27 mouse cellular contexts compared by ENCODE assay signal in genomic region chr9:67823131-67823530, GRCm38 (mm10). TPM values are rescaled to one million over a fixed set of nuclear protein-coding genes. Genes with fewer than 3 reads are reported as not detected.
A peak's percentile ranks its signal among the peaks of the same experiment; 100 is the strongest.
DNase-seq lines count a peak whose midpoint lies in the region; ATAC-seq and TF ChIP-seq lines count a peak whose summit lies in the region.
"Had no signal": no experiment of that assay in that cellular context is flagged by ENCODE, and none has a peak within 500 bp of the region (broad histone marks: within the 10 kb centered on the region; RNA-seq: fewer than 3 reads in every experiment).

No protein-coding gene starts in this region.

- no peak overlapping the region for H3K27ac ChIP-seq in heart, embryonic 12.5 days (ENCODE audit: poor library complexity, severe bottlenecking)
- H3K27ac ChIP-seq in lung, postnatal 0 days (ENCODE audit: low read length): no peak overlapping the region
- H3K27ac ChIP-seq in midbrain, embryonic 13.5 days: no peak overlapping the region
- H3K27ac ChIP-seq in midbrain, embryonic 15.5 days: no peak overlapping the region
- H3K27ac ChIP-seq: embryonic facial prominence, embryonic 15.5 days; forebrain, embryonic 15.5 days; hindbrain, embryonic 15.5 days; intestine, embryonic 15.5 days; left cerebral cortex, adult 2 months; liver, embryonic 15.5 days; neural tube, embryonic 12.5 days had no signal

- peaks cover 16% of the 10 kb centered on the region for H3K4me1 ChIP-seq in heart, embryonic 12.5 days (replicated peaks)
- H3K4me1 ChIP-seq in lung, postnatal 0 days (ENCODE audit: insufficient read depth, low read depth, low read length): no peaks in the 10 kb centered on the region
- no peaks in the 10 kb centered on the region for H3K4me1 ChIP-seq in midbrain, embryonic 13.5 days (replicated peaks)
- H3K4me1 ChIP-seq in midbrain, embryonic 15.5 days: no peaks in the 10 kb centered on the region
- H3K4me1 ChIP-seq: forebrain, embryonic 15.5 days; hindbrain, embryonic 15.5 days; intestine, embryonic 15.5 days; liver, embryonic 15.5 days; neural tube, embryonic 12.5 days had no signal

- H3K36me3 ChIP-seq in heart, embryonic 12.5 days: no peaks in the 10 kb centered on the region
- no peaks in the 10 kb centered on the region for H3K36me3 ChIP-seq in lung, postnatal 0 days (ENCODE audit: insufficient read depth, low read length)
- no peaks in the 10 kb centered on the region for H3K36me3 ChIP-seq in midbrain, embryonic 13.5 days
- H3K36me3 ChIP-seq in midbrain, embryonic 15.5 days (replicated peaks): no peaks in the 10 kb centered on the region
- H3K36me3 ChIP-seq: embryonic facial prominence, embryonic 15.5 days; forebrain, embryonic 15.5 days; hindbrain, embryonic 15.5 days; intestine, embryonic 15.5 days; liver, embryonic 15.5 days; neural tube, embryonic 12.5 days had no signal

- WGBS in heart, embryonic 12.5 days: 47% methylated on average over 5 of the region's 5 CpGs
- WGBS in lung, postnatal 0 days: 24% methylated on average over 5 of the region's 5 CpGs
- 83% methylated on average over 5 of the region's 5 CpGs for WGBS in midbrain, embryonic 13.5 days
- 83% methylated on average over 5 of the region's 5 CpGs for WGBS in midbrain, embryonic 15.5 days

- ATAC-seq in heart, embryonic 12.5 days (ENCODE audit: insufficient number of reproducible peaks, low FRiP score): no peak
- peak; percentile 28; the same call in 1 of the 2 replicates for ATAC-seq in lung, postnatal 0 days
- no peak for ATAC-seq in midbrain, embryonic 13.5 days
- no peak for ATAC-seq in midbrain, embryonic 15.5 days (replicated peaks)
- ATAC-seq: forebrain, embryonic 15.5 days; intestine, embryonic 15.5 days had no signal

- H3K9ac ChIP-seq in heart, embryonic 12.5 days: no peak overlapping the region
- H3K9ac ChIP-seq in lung, postnatal 0 days (replicated peaks; ENCODE audit: low read depth): no peak overlapping the region
- H3K9ac ChIP-seq in midbrain, embryonic 13.5 days (replicated peaks): no peak overlapping the region
- no peak overlapping the region for H3K9ac ChIP-seq in midbrain, embryonic 15.5 days
- H3K9ac ChIP-seq: embryonic facial prominence, embryonic 15.5 days; forebrain, embryonic 15.5 days; hindbrain, embryonic 15.5 days; intestine, embryonic 15.5 days; liver, embryonic 15.5 days; neural tube, embryonic 12.5 days had no signal

- no peak overlapping the region for H3K4me2 ChIP-seq in heart, embryonic 12.5 days
- no peak overlapping the region for H3K4me2 ChIP-seq in lung, postnatal 0 days (replicated peaks; ENCODE audit: low read depth, low read length)
- no peak overlapping the region for H3K4me2 ChIP-seq in midbrain, embryonic 13.5 days (replicated peaks)
- no peak overlapping the region for H3K4me2 ChIP-seq in midbrain, embryonic 15.5 days
- H3K4me2 ChIP-seq: embryonic facial prominence, embryonic 15.5 days; forebrain, embryonic 15.5 days; hindbrain, embryonic 15.5 days; intestine, embryonic 15.5 days; liver, embryonic 15.5 days; midbrain, embryonic 11.5 days; neural tube, embryonic 12.5 days had no signal

- intact Hi-C loops in gastrocnemius, postnatal 14 days (cut with DNase I; ENCODE audit: low total_unique reads): loop anchor here (10.0 kb wide), 1 partner anchor 62 kb away; no protein-coding TSS in a partner anchor

- peak; percentile 91 for DNase-seq in heart, adult 11 months
- DNase-seq in lung, postnatal 0 days (ENCODE audit: low spot score): peak; percentile 50
- DNase-seq in lung, postnatal 10 days: no peak
- peak; percentile 48 for DNase-seq in gastrocnemius, postnatal 14 days
- DNase-seq: adrenal gland, postnatal 25 days; cerebellum, adult 9-10 months; heart, adult 18-20 months; kidney, adult 8-10 months; kidney, postnatal 25 days; liver; retina, postnatal 1 day; right cerebral cortex, postnatal 25 days; thymus, postnatal 14 days had no signal

- no peak for TF ChIP-seq CTCF in lung, postnatal 0 days (IDR thresholded peaks at IDR 0.05)

- no peaks in the 10 kb centered on the region for H3K27me3 ChIP-seq in heart, embryonic 12.5 days (replicated peaks)
- H3K27me3 ChIP-seq in lung, postnatal 0 days (replicated peaks; ENCODE audit: insufficient read depth, low read length): no peaks in the 10 kb centered on the region
- no peaks in the 10 kb centered on the region for H3K27me3 ChIP-seq in midbrain, embryonic 13.5 days
- H3K27me3 ChIP-seq in midbrain, embryonic 15.5 days (replicated peaks): no peaks in the 10 kb centered on the region
- H3K27me3 ChIP-seq: embryonic facial prominence, embryonic 15.5 days; forebrain, embryonic 15.5 days; hindbrain, embryonic 15.5 days; intestine, embryonic 15.5 days; neural tube, embryonic 12.5 days had no signal

- no peak overlapping the region for H3K4me3 ChIP-seq in heart, embryonic 12.5 days
- H3K4me3 ChIP-seq in lung, postnatal 0 days (ENCODE audit: low read depth, low read length): no peak overlapping the region
- H3K4me3 ChIP-seq in midbrain, embryonic 13.5 days (replicated peaks): no peak overlapping the region
- no peak overlapping the region for H3K4me3 ChIP-seq in midbrain, embryonic 15.5 days
- H3K4me3 ChIP-seq: embryonic facial prominence, embryonic 15.5 days; forebrain, embryonic 15.5 days; hindbrain, embryonic 15.5 days; intestine, embryonic 15.5 days; left cerebral cortex, adult 2 months; liver, embryonic 15.5 days; neural tube, embryonic 12.5 days had no signal

- H3K9me3 ChIP-seq in heart, embryonic 12.5 days (replicated peaks): peaks cover 5% of the 10 kb centered on the region; the same call in 1 of the 2 replicates
- H3K9me3 ChIP-seq in lung, postnatal 0 days (ENCODE audit: low read length): 0 out of 2 replicates have a peak, but pooled peaks cover 4% of the 10 kb centered on the region
- H3K9me3 ChIP-seq in midbrain, embryonic 13.5 days: no peaks in the 10 kb centered on the region
- no peaks in the 10 kb centered on the region for H3K9me3 ChIP-seq in midbrain, embryonic 15.5 days
- H3K9me3 ChIP-seq: embryonic facial prominence, embryonic 15.5 days; forebrain, embryonic 15.5 days; hindbrain, embryonic 15.5 days; intestine, embryonic 15.5 days; liver, embryonic 15.5 days; neural tube, embryonic 12.5 days had no signal

- TF ChIP-seq EP300 in lung, postnatal 0 days (IDR thresholded peaks at IDR 0.05): no peak

RNA-seq across cellular contexts. Expression of gene C2cd4a, which starts 9.0 kb away (rescaled TPM):
- polyA plus RNA-seq in heart, embryonic 12.5 days (2016; fragmentation: Nextera tagmentation; extraction: Ambion mirVana): 0.22 and 0.28 TPM in 2 replicates
- 0.47 and 0.54 TPM in 2 replicates for polyA plus RNA-seq in lung, postnatal 0 days (2015; fragmentation: Nextera tagmentation; extraction: Ambion mirVana)
- total RNA-seq in gastrocnemius, postnatal 14 days (2021): under 1 TPM; 0.22 to 0.43 TPM
- 0.15 and 0.23 TPM in 2 replicates for polyA plus RNA-seq in midbrain, embryonic 13.5 days (2015; fragmentation: Nextera tagmentation; extraction: Ambion mirVana)
- polyA plus RNA-seq in midbrain, embryonic 15.5 days (2015; fragmentation: Nextera tagmentation; extraction: Ambion mirVana): 0.27 and 0.45 TPM in 2 replicates
- total RNA-seq: adrenal gland, postnatal 25 days; ES-E14; heart, adult 18-20 months; hematopoietic stem cell, adult 5-6 weeks; megakaryocyte progenitor cell, adult 5-6 weeks had no signal
- polyA plus RNA-seq: midbrain, embryonic 11.5 days had no signal

RNA-seq across cellular contexts. Expression of gene Vps13c, which starts 17.1 kb away (rescaled TPM):
- 6.3 and 7.0 TPM in 2 replicates for polyA plus RNA-seq in heart, embryonic 12.5 days (2016; fragmentation: Nextera tagmentation; extraction: Ambion mirVana)
- 6.9 and 8.9 TPM in 2 replicates for polyA plus RNA-seq in lung, postnatal 0 days (2015; fragmentation: Nextera tagmentation; extraction: Ambion mirVana)
- total RNA-seq in gastrocnemius, postnatal 14 days (2021): 10 to 100 TPM; 21.0 to 22.8 TPM
- polyA plus RNA-seq in midbrain, embryonic 13.5 days (2015; fragmentation: Nextera tagmentation; extraction: Ambion mirVana): 10.0 and 10.5 TPM in 2 replicates
- polyA plus RNA-seq in midbrain, embryonic 15.5 days (2015; fragmentation: Nextera tagmentation; extraction: Ambion mirVana): 10.6 and 12.8 TPM in 2 replicates
